ENCODE assay signal across 8 mouse cellular contexts in the genomic region with DNA sequence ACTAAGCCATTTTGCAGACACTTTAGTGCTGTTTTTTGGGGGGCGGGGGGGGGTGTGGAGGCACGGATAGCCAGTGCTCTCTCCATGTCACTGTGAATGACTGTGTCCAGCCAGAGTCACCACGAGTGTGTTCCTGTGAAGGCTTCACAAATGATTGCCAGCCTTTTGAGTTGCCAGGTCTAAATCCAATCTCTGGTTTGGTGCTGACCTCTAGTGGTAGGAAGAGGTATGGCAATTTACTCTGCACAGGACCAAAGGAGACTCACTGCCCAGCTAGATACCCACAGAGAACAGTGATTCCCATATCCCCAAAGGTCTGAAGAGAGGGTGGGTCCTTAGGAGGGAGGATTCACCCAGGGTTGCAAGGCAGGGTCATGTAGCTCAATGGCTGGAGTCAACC. TPM values are rescaled to one million over a fixed set of nuclear protein-coding genes. Genes with fewer than 3 reads are reported as not detected.
DNase-seq lines count a peak whose midpoint lies in the region; ATAC-seq and TF ChIP-seq lines count a peak whose summit lies in the region.

No protein-coding gene starts in this region.

- no peak overlapping the region for H3K27ac ChIP-seq in forebrain, embryonic 13.5 days
- no peak overlapping the region for H3K27ac ChIP-seq in left cerebral cortex, adult 2 months
- no peak overlapping the region for H3K27ac ChIP-seq in small intestine, adult 2 months (ENCODE audit: insufficient read depth, low read depth, low read length)

- intact Hi-C loops in left cerebral cortex, adult 2 months (cut with DNase I), result loop anchor here (1.0 to 5.0 kb wide), 3 partner anchors 75 to 343 kb away; no protein-coding TSS in a partner anchor

- TF ChIP-seq CTCF in left cerebral cortex, adult 2 months (IDR thresholded peaks at IDR 0.05), result peak; percentile 88
- peak; percentile 53; the same call in 1 of the 2 replicates for TF ChIP-seq CTCF in small intestine, adult 2 months (IDR thresholded peaks at IDR 0.05; ENCODE audit: extremely low read depth, insufficient read length, insufficient replicate concordance, low read depth, low read length)

- WGBS in forebrain, embryonic 13.5 days, result 2% methylated on average over 3 of the region's 3 CpGs
- WGBS in small intestine, adult 2 months, result 1% methylated on average over 3 of the region's 3 CpGs

- no peaks in the 10 kb centered on the region for H3K27me3 ChIP-seq in forebrain, embryonic 13.5 days
- H3K27me3 ChIP-seq in small intestine, adult 2 months (ENCODE audit: control insufficient read depth, insufficient read depth, low read length), result no peaks in the 10 kb centered on the region

- H3K4me2 ChIP-seq in forebrain, embryonic 13.5 days, result no peak overlapping the region

- no peak for TF ChIP-seq POLR2A in small intestine, adult 2 months (IDR thresholded peaks at IDR 0.05; ENCODE audit: low read depth, low read length)

- DNase-seq in left cerebral cortex, adult 11 months (ENCODE audit: low spot score), result peak; percentile 77
- DNase-seq in left cerebral cortex, adult 8-10 months (ENCODE audit: low spot score in 2 of 2), result no peak
- DNase-seq in c-Kit-positive CD71-positive TER-119-positive erythroid progenitor cells, embryonic 14.5 days (ENCODE audit: low spot score), result peak; percentile 67
- DNase-seq in left cerebral cortex, adult 2 months (ENCODE audit: extremely low spot score in 1 of 2, low spot score in 2 of 2), result peak; percentile 65 to 75
- peak; percentile 88 for DNase-seq in mesoderm, embryonic 11.5 days (ENCODE audit: low read depth, low spot score)

- H3K36me3 ChIP-seq in forebrain, embryonic 13.5 days (ENCODE audit: poor library complexity, severe bottlenecking), result no peaks in the 10 kb centered on the region
- no peaks in the 10 kb centered on the region for H3K36me3 ChIP-seq in small intestine, adult 2 months (ENCODE audit: control insufficient read depth, insufficient read depth, low read length)

- peak; percentile 46 for ATAC-seq in forebrain, embryonic 13.5 days
- ATAC-seq in inflammation-experienced regulatory T-cells, adult 6 months, result peak; percentile 67

- peaks cover 22% of the 10 kb centered on the region for H3K4me1 ChIP-seq in forebrain, embryonic 13.5 days
- H3K4me1 ChIP-seq in small intestine, adult 2 months (ENCODE audit: control insufficient read depth, insufficient read depth, insufficient read length, low read length), result no peaks in the 10 kb centered on the region

- no peaks in the 10 kb centered on the region for H3K9me3 ChIP-seq in forebrain, embryonic 13.5 days (replicated peaks)

- H3K9ac ChIP-seq in forebrain, embryonic 13.5 days, result no peak overlapping the region

- H3K4me3 ChIP-seq in forebrain, embryonic 13.5 days, result no peak overlapping the region
- H3K4me3 ChIP-seq in left cerebral cortex, adult 2 months, result no peak overlapping the region
- no peak overlapping the region for H3K4me3 ChIP-seq in small intestine, adult 2 months (ENCODE audit: low read depth, low read length)

RNA-seq across cellular contexts. Expression of a gene that starts 15.1 kb away (rescaled TPM):
- 1 to 10 TPM; 1.5 to 4.9 (median 3.7) TPM for total RNA-seq in left cerebral cortex, adult 8-10 months (2022)
- 2.3 and 2.5 TPM in 2 replicates for polyA plus RNA-seq in forebrain, embryonic 13.5 days (2015; fragmentation: Nextera tagmentation; extraction: Ambion mirVana)
- polyA plus RNA-seq in inflammation-experienced regulatory T-cells, adult 6 months (2017; shearing (Covaris generic)), result under 1 TPM in 1 of 3 experiments, not detected in 2; 0.52 TPM
- total RNA-seq in left cerebral cortex, adult 2 months (2021), result 1 to 10 TPM; 2.3 to 2.7 TPM
- 0.13 and 0.27 TPM in 2 replicates for polyA plus RNA-seq in small intestine, adult 2 months (2012; rRNA removed)

RNA-seq across cellular contexts. Expression of a gene that starts 32.8 kb away (rescaled TPM):
- total RNA-seq in left cerebral cortex, adult 8-10 months (2022), result 100 to 1,000 TPM; 240 to 334 (median 272) TPM
- 638 and 696 TPM in 2 replicates for polyA plus RNA-seq in forebrain, embryonic 13.5 days (2015; fragmentation: Nextera tagmentation; extraction: Ambion mirVana)
- 1,000 to 10,000 TPM; 2,539 to 3,992 (median 2,708) TPM for polyA plus RNA-seq in inflammation-experienced regulatory T-cells, adult 6 months (2017; shearing (Covaris generic))
- total RNA-seq in left cerebral cortex, adult 2 months (2021), result 100 to 1,000 TPM; 223 to 241 TPM
- polyA plus RNA-seq in small intestine, adult 2 months (2012; rRNA removed), result 139 and 203 TPM in 2 replicates

Comparison
In these comparisons a context has a peak if more than half of its experiments do, and no peak if none do; other contexts are left out.
1. DNase-seq: peak in left cerebral cortex, adult 11 months (single experiment), c-Kit-positive CD71-positive TER-119-positive erythroid progenitor cells, embryonic 14.5 days (single experiment), left cerebral cortex, adult 2 months (2 of 2) and mesoderm, embryonic 11.5 days (single experiment); none in left cerebral cortex, adult 8-10 months (0 of 2).